Mouse (Mus musculus): ENCODE data around the gene Gcnt2. TPM values are rescaled to one million over a fixed set of nuclear protein-coding genes. Genes with fewer than 3 reads are reported as not detected.

Gcnt2 gene
- polyA plus RNA-seq (2014; fragmentation: Nextera tagmentation; extraction: Ambion mirVana): 3.4 and 6.9 TPM in 2 replicates

- Histone ChIP-seq H3K9me3 (ENCODE audit: control insufficient read depth, low read length) (no peaks in the 10 kb centered on the region), H3K27me3 (ENCODE audit: control insufficient read depth, insufficient read depth, low read length) (no peaks in the 10 kb centered on the region), H3K4me2 (replicated peaks; ENCODE audit: low read depth, low read length) (peak within 1 kb of the TSS; percentile 50), H3K27ac (ENCODE audit: low read depth, low read length) (peak within 1 kb of the TSS; percentile 0; the same call in 1 of the 2 replicates), H3K36me3 (ENCODE audit: control insufficient read depth, insufficient read depth, low read length) (no peaks in the 10 kb centered on the region), H3K9ac (ENCODE audit: low read depth, low read length) (0 out of 2 replicates have a peak within 1 kb of the TSS, but pooled peaks have one; percentile 5), H3K4me3 (ENCODE audit: low read length) (peak within 1 kb of the TSS; percentile 27), H3K4me1 (ENCODE audit: control insufficient read depth, insufficient read depth, low read length) (peaks cover 19% of the 10 kb centered on the region; the same call in 1 of the 2 replicates)
- WGBS: 18% methylated on average over 22 of the region's 22 CpGs
- ATAC-seq (ENCODE audit: low FRiP score, low TSS enrichment): peak; percentile 84; the same call in 1 of the 2 replicates
Observed at GRCm38 (mm10) chr13:40859652-40860399, at the start of gene Gcnt2. TSS of gene Gcnt2 (plus strand) at chr13:40859754.

- WGBS: 65% methylated on average over 1 of the region's 1 CpGs
- Histone ChIP-seq H3K4me1 (ENCODE audit: control insufficient read depth, insufficient read depth, low read length) (no peaks in the 10 kb centered on the region), H3K9me3 (ENCODE audit: control insufficient read depth, low read length) (0 out of 2 replicates have a peak, but pooled peaks cover 2% of the 10 kb centered on the region), H3K4me3 (ENCODE audit: low read length) (no peak overlapping the region), H3K27me3 (ENCODE audit: control insufficient read depth, insufficient read depth, low read length) (no peaks in the 10 kb centered on the region), H3K36me3 (ENCODE audit: control insufficient read depth, insufficient read depth, low read length) (no peaks in the 10 kb centered on the region), H3K9ac (ENCODE audit: low read depth, low read length) (no peak overlapping the region), H3K27ac (ENCODE audit: low read depth, low read length) (no peak overlapping the region), H3K4me2 (replicated peaks; ENCODE audit: low read depth, low read length) (no peak overlapping the region)
- no peak for ATAC-seq (ENCODE audit: low FRiP score, low TSS enrichment)
Observed at GRCm38 (mm10) chr13:40820617-40821016, 38.9 kb upstream of the Gcnt2 start.

- H3K27ac ChIP-seq (ENCODE audit: low read depth, low read length): no peak overlapping the region
- ATAC-seq (ENCODE audit: low FRiP score, low TSS enrichment): no peak
- no peaks in the 10 kb centered on the region for H3K4me1 ChIP-seq (ENCODE audit: control insufficient read depth, insufficient read depth, low read length)
- no peaks in the 10 kb centered on the region for H3K36me3 ChIP-seq (ENCODE audit: control insufficient read depth, insufficient read depth, low read length)
- no peak overlapping the region for H3K9ac ChIP-seq (ENCODE audit: low read depth, low read length)
- H3K4me3 ChIP-seq (ENCODE audit: low read length): no peak overlapping the region
- H3K27me3 ChIP-seq (ENCODE audit: control insufficient read depth, insufficient read depth, low read length): no peaks in the 10 kb centered on the region
- 0 out of 2 replicates have a peak, but pooled peaks cover 2% of the 10 kb centered on the region for H3K9me3 ChIP-seq (ENCODE audit: control insufficient read depth, low read length)
- WGBS: 81% methylated on average over 2 of the region's 2 CpGs
- no peak overlapping the region for H3K4me2 ChIP-seq (replicated peaks; ENCODE audit: low read depth, low read length)
Observed at GRCm38 (mm10) chr13:40821911-40822310, 37.6 kb upstream of the Gcnt2 start.

- H3K4me1 ChIP-seq (ENCODE audit: control insufficient read depth, insufficient read depth, low read length): no peaks in the 10 kb centered on the region
- H3K4me2 ChIP-seq (replicated peaks; ENCODE audit: low read depth, low read length): no peak overlapping the region
- 72% methylated on average over 10 of the region's 10 CpGs for WGBS
- H3K4me3 ChIP-seq (ENCODE audit: low read length): no peak overlapping the region
- no peak for ATAC-seq (ENCODE audit: low FRiP score, low TSS enrichment)
- H3K27me3 ChIP-seq (ENCODE audit: control insufficient read depth, insufficient read depth, low read length): no peaks in the 10 kb centered on the region
- no peaks in the 10 kb centered on the region for H3K9me3 ChIP-seq (ENCODE audit: control insufficient read depth, low read length)
- no peak overlapping the region for H3K27ac ChIP-seq (ENCODE audit: low read depth, low read length)
- no peak overlapping the region for H3K9ac ChIP-seq (ENCODE audit: low read depth, low read length)
- H3K36me3 ChIP-seq (ENCODE audit: control insufficient read depth, insufficient read depth, low read length): no peaks in the 10 kb centered on the region
Observed at GRCm38 (mm10) chr13:40841146-40841787, 18.3 kb upstream of the Gcnt2 start.

GRCm38 (mm10) chr13:40842141-40842540, 17.4 kb upstream of the Gcnt2 start:
- Histone ChIP-seq H3K27me3 (ENCODE audit: control insufficient read depth, insufficient read depth, low read length) (no peaks in the 10 kb centered on the region), H3K9ac (ENCODE audit: low read depth, low read length) (no peak overlapping the region), H3K36me3 (ENCODE audit: control insufficient read depth, insufficient read depth, low read length) (no peaks in the 10 kb centered on the region), H3K4me1 (ENCODE audit: control insufficient read depth, insufficient read depth, low read length) (no peaks in the 10 kb centered on the region), H3K4me2 (replicated peaks; ENCODE audit: low read depth, low read length) (no peak overlapping the region), H3K4me3 (ENCODE audit: low read length) (no peak overlapping the region), H3K9me3 (ENCODE audit: control insufficient read depth, low read length) (no peaks in the 10 kb centered on the region), H3K27ac (ENCODE audit: low read depth, low read length) (no peak overlapping the region)
- whole genome bisulfite sequencing: 41% methylated on average over 1 of the region's 1 CpGs
- ATAC-seq (ENCODE audit: low FRiP score, low TSS enrichment): no peak

GRCm38 (mm10) chr13:40843418-40844067, 16.0 kb upstream of the Gcnt2 start:
- 0 out of 2 replicates have a peak, but pooled peaks have one; percentile 55 for ATAC-seq (ENCODE audit: low FRiP score, low TSS enrichment)
- no peaks in the 10 kb centered on the region for H3K27me3 ChIP-seq (ENCODE audit: control insufficient read depth, insufficient read depth, low read length)
- no peaks in the 10 kb centered on the region for H3K36me3 ChIP-seq (ENCODE audit: control insufficient read depth, insufficient read depth, low read length)
- H3K9ac ChIP-seq (ENCODE audit: low read depth, low read length): peak overlapping the region; percentile 18; the same call in 1 of the 2 replicates
- no peak overlapping the region for H3K27ac ChIP-seq (ENCODE audit: low read depth, low read length)
- H3K4me1 ChIP-seq (ENCODE audit: control insufficient read depth, insufficient read depth, low read length): no peaks in the 10 kb centered on the region
- no peaks in the 10 kb centered on the region for H3K9me3 ChIP-seq (ENCODE audit: control insufficient read depth, low read length)
- peak overlapping the region; percentile 22; the same call in 1 of the 2 replicates for H3K4me2 ChIP-seq (replicated peaks; ENCODE audit: low read depth, low read length)
- no peak overlapping the region; the same call in 1 of the 2 replicates for H3K4me3 ChIP-seq (ENCODE audit: low read length)
- 23% methylated on average over 5 of the region's 5 CpGs for WGBS

- H3K27ac ChIP-seq (ENCODE audit: low read depth, low read length): no peak overlapping the region
- H3K9me3 ChIP-seq (ENCODE audit: control insufficient read depth, low read length): no peaks in the 10 kb centered on the region
- no peak overlapping the region for H3K9ac ChIP-seq (ENCODE audit: low read depth, low read length)
- H3K4me1 ChIP-seq (ENCODE audit: control insufficient read depth, insufficient read depth, low read length): no peaks in the 10 kb centered on the region
- H3K36me3 ChIP-seq (ENCODE audit: control insufficient read depth, insufficient read depth, low read length): no peaks in the 10 kb centered on the region
- 89% methylated on average over 5 of the region's 5 CpGs for WGBS
- no peak overlapping the region for H3K4me3 ChIP-seq (ENCODE audit: low read length)
- no peaks in the 10 kb centered on the region for H3K27me3 ChIP-seq (ENCODE audit: control insufficient read depth, insufficient read depth, low read length)
- no peak overlapping the region for H3K4me2 ChIP-seq (replicated peaks; ENCODE audit: low read depth, low read length)
- no peak for ATAC-seq (ENCODE audit: low FRiP score, low TSS enrichment)
Observed at GRCm38 (mm10) chr13:40844144-40844543, 15.4 kb upstream of the Gcnt2 start.

- H3K9me3 ChIP-seq (ENCODE audit: control insufficient read depth, low read length): no peaks in the 10 kb centered on the region
- ATAC-seq (ENCODE audit: low FRiP score, low TSS enrichment): no peak
- 55% methylated on average over 6 of the region's 6 CpGs for WGBS
- no peak overlapping the region for H3K9ac ChIP-seq (ENCODE audit: low read depth, low read length)
- H3K4me3 ChIP-seq (ENCODE audit: low read length): no peak overlapping the region
- no peak overlapping the region for H3K27ac ChIP-seq (ENCODE audit: low read depth, low read length)
- no peaks in the 10 kb centered on the region for H3K36me3 ChIP-seq (ENCODE audit: control insufficient read depth, insufficient read depth, low read length)
- no peaks in the 10 kb centered on the region for H3K4me1 ChIP-seq (ENCODE audit: control insufficient read depth, insufficient read depth, low read length)
- H3K4me2 ChIP-seq (replicated peaks; ENCODE audit: low read depth, low read length): no peak overlapping the region
- no peaks in the 10 kb centered on the region for H3K27me3 ChIP-seq (ENCODE audit: control insufficient read depth, insufficient read depth, low read length)
Observed at GRCm38 (mm10) chr13:40845951-40846350, 13.6 kb upstream of the Gcnt2 start.
